Mouse (Mus musculus) layer of hippocampus, adult 9-10 months (tissue): ENCODE measurements around the gene Srgn.
A peak's percentile ranks its signal among the peaks of the same experiment; 100 is the strongest.

Experiments used
- DNase-seq: peaks from one replicate; pipeline ENCODE4 v3.0.0; 2022; ENCODE audit warnings: low spot score

The Srgn gene

GRCm38 (mm10) chr10:62527351-62527750, at the start of gene Srgn:
TSS of gene Srgn (minus strand) at chr10:62527451.
- DNase-seq, result no peak

GRCm38 (mm10) chr10:62575001-62575400, 47.8 kb upstream of the Srgn start:
- DNase-seq, result no peak

DNA sequence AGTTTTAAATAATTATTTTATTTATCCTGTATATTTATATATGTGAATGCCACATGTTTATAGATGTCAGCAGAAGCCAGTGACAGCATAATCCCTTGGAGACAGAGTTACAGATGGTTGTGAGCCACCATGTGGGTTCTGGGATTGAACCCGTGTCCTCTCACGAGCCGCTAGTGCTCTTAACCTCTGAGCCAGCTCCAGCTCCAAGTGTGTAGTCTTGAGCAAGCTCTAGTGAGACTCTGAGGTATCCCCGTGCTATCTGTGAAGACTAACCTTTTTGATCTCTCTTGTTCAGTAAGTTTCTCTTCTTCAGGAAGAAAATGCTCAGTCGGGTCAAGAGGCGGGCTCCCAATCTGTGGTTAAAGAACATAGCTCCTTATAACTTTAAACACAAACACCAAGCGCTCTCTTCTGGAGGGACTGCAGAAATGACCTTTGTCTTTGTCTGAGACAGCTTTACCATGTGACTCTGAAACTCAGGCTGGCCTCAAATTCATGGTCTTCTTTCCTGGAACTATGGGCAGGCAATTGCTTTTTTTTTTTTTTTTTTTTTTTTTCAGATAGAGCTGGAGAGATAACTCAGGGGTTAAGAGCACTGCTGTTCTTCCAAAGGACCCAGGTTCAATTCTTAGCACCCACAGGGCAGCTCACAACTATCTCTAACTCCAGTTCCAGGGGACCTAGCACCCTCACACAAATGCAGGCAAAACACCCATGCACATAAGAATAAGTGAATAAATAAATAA, 43.0 kb upstream of the Srgn start:
- no peak for DNase-seq

GRCm38 (mm10) chr10:62568861-62569260, 41.6 kb upstream of the Srgn start:
- no peak for DNase-seq

- no peak for DNase-seq
Measured at GRCm38 (mm10) chr10:62557736-62558135, 30.5 kb upstream of the Srgn start.

DNA sequence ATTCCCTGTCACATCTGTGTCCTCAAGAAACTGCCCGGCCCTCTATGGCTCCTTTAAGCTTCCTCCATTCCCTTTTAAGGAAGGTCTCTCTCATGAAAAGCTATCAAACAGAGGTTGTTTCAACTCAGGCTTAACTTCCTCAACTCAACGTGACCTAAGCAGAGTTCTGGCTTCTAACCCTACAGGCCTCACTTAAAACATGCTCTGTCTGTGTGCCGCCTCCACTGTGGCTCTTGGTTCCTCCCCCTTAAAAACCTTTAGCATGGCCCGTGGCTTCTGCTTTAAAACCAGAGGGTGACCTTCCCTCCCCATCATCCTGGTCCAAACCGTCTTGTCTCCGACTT, 29.3 kb upstream of the Srgn start:
- no peak for DNase-seq

GRCm38 (mm10) chr10:62555705-62556557, 28.7 kb upstream of the Srgn start:
- DNase-seq, result no peak

- DNase-seq, result no peak
Measured at GRCm38 (mm10) chr10:62553611-62554091, 26.4 kb upstream of the Srgn start.

GRCm38 (mm10) chr10:62550787-62551300, 23.6 kb upstream of the Srgn start:
- no peak for DNase-seq

GRCm38 (mm10) chr10:62549523-62550166, 22.4 kb upstream of the Srgn start:
- DNase-seq, result peak; percentile 39

GRCm38 (mm10) chr10:62546441-62546840, 19.2 kb upstream of the Srgn start:
- no peak for DNase-seq

DNA sequence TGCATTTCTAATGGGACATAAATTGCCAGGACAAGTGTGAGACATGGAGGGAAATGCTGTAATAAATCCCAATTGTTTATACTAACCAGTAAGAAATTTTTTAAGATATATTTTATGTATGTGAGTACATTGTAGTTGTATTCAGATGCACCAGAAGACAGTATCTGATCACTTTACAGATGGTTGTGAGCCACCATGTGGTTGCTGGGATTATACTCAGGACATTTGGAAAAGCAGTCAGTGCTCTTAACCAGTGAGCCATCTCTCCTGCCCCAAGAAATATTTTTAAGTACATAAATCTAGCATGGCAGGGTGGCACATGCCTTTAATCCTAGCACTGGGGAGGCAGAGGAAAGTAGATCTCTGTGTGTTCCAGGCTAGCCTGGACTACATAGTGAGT, 18.5 kb upstream of the Srgn start:
- DNase-seq, result no peak

DNA sequence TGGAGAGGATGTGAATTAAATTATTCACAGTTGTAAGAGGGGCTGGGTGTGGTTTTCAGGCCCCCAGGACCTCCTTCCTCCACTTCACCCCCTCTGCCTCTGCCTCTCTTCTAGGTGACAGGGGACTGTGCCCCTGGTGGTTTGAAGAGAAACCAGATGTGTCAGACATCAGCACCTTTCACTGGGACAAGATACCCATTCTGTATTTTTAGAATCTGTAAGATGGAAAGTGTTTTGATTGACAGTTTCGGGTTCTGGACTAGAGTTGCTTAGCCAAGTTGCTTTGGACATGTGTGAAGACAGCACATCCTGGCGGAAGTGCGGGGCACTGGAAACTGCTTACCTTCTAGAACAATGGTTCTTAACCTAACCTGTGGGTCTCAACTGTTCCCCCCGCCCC, 17.1 kb upstream of the Srgn start:
- DNase-seq, result no peak

DNA sequence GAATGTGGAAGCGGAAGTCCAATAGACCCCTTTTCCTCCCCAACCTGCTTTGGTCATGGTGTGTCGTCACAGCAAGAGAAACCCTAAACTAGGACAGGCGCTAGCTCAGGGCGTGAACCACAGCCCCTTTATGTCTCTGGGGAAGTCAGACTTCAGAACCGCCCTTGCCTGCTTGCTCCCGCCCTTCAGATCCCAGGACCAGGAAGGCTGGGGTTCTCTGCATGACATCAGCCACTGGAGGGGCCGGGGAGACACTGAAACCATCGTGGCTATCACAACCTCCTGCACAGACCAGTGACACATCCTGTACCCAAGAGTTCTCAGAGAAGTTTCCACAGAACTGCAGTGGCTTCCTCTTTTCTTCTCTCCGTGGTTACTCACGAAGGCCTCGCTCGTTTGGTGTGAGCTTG, 16.2 kb upstream of the Srgn start:
- no peak for DNase-seq

- DNase-seq, result no peak
Measured at GRCm38 (mm10) chr10:62542928-62543327, 15.7 kb upstream of the Srgn start.

DNA sequence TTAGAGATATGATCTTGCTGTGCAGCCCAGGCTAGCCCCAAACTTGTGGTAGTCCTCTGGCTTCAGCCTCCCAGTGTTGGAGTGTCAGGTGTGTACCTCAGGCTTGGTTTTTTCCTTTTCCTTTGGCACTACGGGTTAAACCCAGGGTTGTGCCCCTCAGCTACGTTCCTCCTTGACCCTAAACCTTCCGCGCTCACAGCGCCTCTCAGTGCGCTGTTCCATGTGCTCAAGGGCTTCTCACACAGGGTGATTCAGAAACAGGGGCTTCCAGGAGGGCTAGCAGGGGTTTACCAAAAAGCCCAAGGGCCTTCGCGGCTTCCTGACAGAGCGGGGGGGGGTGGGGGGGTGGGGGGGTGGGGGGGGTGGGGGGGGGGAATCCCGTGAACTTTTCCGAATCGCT, 15.3 kb upstream of the Srgn start:
- no peak for DNase-seq

DNA sequence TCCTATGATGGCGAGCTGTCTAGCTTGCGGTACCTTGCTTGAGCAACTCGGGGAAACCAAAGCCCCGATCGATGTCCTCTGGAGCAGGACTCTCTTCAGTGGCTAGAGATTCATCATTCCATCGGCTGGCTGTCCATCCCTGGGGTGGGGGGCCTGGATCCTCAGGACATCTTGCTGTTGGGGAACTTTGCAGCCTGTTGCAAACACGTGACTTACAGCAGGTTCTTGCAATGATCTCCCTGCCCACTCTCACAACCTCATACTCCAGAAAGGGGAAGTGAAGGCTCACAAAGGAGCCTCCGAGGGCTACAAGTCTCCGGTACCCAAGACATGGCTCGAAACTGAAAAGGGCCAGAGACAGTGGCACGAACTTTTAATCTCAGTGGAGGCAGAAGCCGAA, 14.2 kb upstream of the Srgn start:
- DNase-seq, result no peak

DNA sequence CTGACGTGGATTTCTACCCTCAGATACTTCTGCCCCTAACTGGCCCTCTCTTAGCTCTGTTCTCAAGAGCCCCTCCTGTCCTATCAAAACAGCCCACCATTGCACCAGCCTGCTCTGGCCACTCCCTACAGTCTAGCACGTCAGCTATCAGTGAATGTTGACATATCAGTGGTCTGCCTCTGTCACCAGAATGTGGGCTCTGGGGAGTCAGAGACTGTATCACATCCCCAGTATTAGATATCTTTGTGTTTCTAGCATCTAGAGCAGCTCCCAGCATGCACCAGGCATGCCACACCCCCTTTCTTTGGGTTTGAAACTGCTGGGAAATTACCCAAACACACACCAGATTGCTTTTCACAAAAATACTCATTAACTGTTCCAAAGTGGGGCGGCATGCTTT, 13.5 kb upstream of the Srgn start:
- no peak for DNase-seq

DNA sequence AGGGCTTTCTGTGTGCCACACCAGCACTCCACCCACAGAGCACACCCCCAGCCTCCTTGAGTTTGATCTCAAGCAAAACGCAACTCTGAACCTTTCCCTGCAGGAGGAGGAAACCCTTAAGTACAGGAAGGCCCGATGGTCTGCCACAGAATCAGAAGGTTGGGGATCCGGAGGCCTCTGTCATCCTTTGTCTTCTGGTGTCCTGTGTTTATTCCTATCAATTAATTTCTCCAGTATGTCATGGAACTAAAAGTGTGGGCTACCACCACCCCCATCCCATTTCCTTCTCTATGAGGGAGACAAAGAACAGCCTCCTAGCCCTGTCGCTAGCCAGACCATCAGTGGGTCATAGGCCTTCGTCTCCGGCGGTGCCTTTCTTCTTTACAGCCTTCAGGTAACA, 7.3 kb upstream of the Srgn start:
- no peak for DNase-seq

GRCm38 (mm10) chr10:62532832-62533231, 5.6 kb upstream of the Srgn start:
- no peak for DNase-seq

- no peak for DNase-seq
Measured at GRCm38 (mm10) chr10:62530183-62530582, 2.9 kb upstream of the Srgn start.

- no peak for DNase-seq
Measured at GRCm38 (mm10) chr10:62522346-62522950, 4.8 kb downstream of the Srgn start.
